15 mouse cellular contexts compared by ENCODE assay signal in the genomic region with DNA sequence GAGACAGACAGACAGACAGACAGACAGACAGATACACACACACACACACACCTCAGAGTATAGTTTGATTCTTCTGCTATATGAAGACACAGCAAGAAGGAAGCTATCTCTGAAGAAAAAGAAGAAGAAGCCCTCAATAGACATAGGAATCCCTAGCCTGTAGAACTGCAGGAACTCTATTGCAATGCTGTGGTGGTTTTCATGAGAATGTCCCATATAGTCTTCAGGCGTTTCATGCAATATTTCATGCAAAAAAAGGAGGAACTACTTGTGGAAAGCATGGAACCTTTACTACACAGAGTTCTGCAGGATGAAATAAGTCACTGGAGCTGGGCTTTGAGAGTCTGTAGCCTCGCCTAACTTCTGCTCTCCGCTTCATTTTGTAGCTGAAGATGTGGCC.
"Had no signal": no experiment of that assay in that cellular context is flagged by ENCODE, and none has a peak within 500 bp of the region (broad histone marks: within the 10 kb centered on the region; RNA-seq: fewer than 3 reads in every experiment).

No protein-coding gene starts in this region.

- DNase-seq: liver, embryonic 13.5 days; liver, postnatal 0 days; lung, adult 2 months; lung, postnatal 4 days; midbrain, embryonic 14.5 days; retina, postnatal 1 day; right cerebral cortex, adult 18-20 months; right cerebral cortex, postnatal 25 days; right cerebral cortex, postnatal 4 days; spleen, adult 18-20 months; thymus, adult 18-20 months; thymus, postnatal 14 days; thymus, postnatal 36 days had no signal

- ATAC-seq: liver, postnatal 0 days; lung, postnatal 0 days; midbrain, embryonic 16.5 days had no signal
